Mouse (Mus musculus) intestine, embryonic 15.5 days (tissue): Measurements from ENCODE around the gene Scp2d1. TPM values are rescaled to one million over a fixed set of nuclear protein-coding genes. Genes with fewer than 3 reads are reported as not detected.
"Not testable (repeated sequence)": the region's sequence is repeated elsewhere in the genome, so short reads cannot be mapped to it uniquely, and the experiment has no call there.

ENCODE experiments used
- ATAC-seq: fragments of 200-750 bp; cut with Nextera tagmentation; 2 replicates; pipeline ENCODE4 v1.8.0; 2017; ENCODE audit warnings: moderate TSS enrichment, moderate library complexity
- H3K27ac ChIP-seq: fragments of 300-500 bp; sonication (generic); 2 replicates; pipeline ENCODE4 v1.5.1; 2015; ENCODE audit warnings: mild to moderate bottlenecking, inconsistent platforms
- H3K27me3 ChIP-seq: fragments of 300-500 bp; sonication (generic); replicated peaks from 2 replicates; pipeline ENCODE4 v1.6.1; 2015; ENCODE audit warnings: inconsistent platforms
- H3K36me3 ChIP-seq: fragments of 300-500 bp; sonication (generic); 2 replicates; pipeline ENCODE4 v1.6.1; 2015; ENCODE audit warnings: inconsistent platforms
- H3K4me1 ChIP-seq: fragments of 300-500 bp; sonication (generic); replicated peaks from 2 replicates; pipeline ENCODE4 v1.6.1; 2015; ENCODE audit warnings: inconsistent platforms
- H3K4me2 ChIP-seq: fragments of 300-500 bp; sonication (generic); replicated peaks from 2 replicates; pipeline ENCODE4 v1.6.1; 2015; ENCODE audit warnings: mild to moderate bottlenecking, inconsistent platforms
- H3K4me3 ChIP-seq: fragments of 300-500 bp; sonication (generic); replicated peaks from 2 replicates; pipeline ENCODE4 v1.5.1; 2015; ENCODE audit warnings: inconsistent platforms
- H3K9ac ChIP-seq: fragments of 300-500 bp; sonication (generic); 2 replicates; pipeline ENCODE4 v1.6.1; 2015; ENCODE audit warnings: inconsistent platforms
- H3K9me3 ChIP-seq: fragments of 300-500 bp; sonication (generic); 2 replicates; pipeline ENCODE4 v1.6.1; 2016; ENCODE audit warnings: inconsistent platforms
- WGBS: fragments of 180-500 bp; shearing (Covaris S2); methylation state at CpG from one replicate; pipeline ENCODE4 v1.1.7; 2015; 5-methylcytosine and 5-hydroxymethylcytosine counted together
- polyA plus RNA-seq: library from polyadenylated mRNA; unstranded; fragments of >200 nt; fragmentation: Nextera tagmentation; extraction: Ambion mirVana; gene quantifications from 2 replicates; pipeline ENCODE4 v1.2.1, GENCODE M21; 2015

The Scp2d1 gene
- not detected in 2 replicates for polyA plus RNA-seq

DNA sequence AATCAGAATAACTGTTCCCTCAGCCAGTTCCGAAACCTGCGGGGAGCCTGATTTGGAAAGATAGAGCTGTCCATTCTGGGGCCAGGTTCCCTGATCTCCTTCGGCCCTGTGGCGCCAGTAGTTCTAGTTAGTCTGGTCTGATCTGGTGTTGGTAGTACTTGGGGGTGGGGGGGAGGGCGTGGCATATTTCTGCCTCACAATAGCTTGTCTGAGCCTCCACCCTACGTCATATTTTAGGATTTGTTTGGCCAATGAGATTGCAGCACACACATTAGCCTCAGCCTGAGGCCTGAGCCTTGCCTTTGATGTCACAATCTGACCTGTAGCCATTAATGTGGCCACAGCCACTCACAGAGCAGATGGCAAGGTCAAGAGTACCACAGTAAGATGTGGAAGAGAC, at the start of gene Scp2d1:
Gene Scp2d1 (plus strand): TSS at position 301 of the 400 bp plus-strand sequence.
- 84% methylated on average over 6 of the region's 6 CpGs for WGBS

DNA sequence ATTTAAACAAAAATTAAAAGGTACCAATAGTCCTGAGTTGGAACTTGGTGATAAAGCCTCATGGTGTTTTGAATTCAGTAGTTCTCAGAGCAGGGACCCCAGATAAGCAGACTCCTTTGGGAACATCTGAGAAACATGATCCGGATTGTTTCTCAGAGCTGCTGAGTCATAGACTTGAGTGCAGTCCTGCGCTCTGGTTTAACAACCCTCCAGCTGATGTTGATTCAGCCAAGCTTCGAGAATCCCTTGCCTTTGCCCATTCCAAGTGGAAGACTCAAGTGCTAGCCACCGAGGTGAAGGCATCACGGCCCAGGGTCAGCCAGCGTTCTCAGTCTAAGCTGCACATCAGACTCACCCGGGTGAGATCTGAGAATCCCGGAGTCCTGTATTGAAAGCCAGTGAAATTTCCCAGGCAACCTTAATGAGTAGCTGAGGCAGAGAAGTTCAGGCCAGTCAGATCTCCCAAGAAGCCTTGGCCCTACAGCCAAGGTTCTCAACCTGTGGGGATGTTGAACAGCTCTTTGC, 48.8 kb upstream of the Scp2d1 start:
- no peaks in the 10 kb centered on the region for H3K36me3 ChIP-seq
- no peak overlapping the region for H3K9ac ChIP-seq
- 65% methylated on average over 8 of the region's 8 CpGs for WGBS
- no peaks in the 10 kb centered on the region for H3K27me3 ChIP-seq
- H3K4me2 ChIP-seq: no peak overlapping the region
- no peak for ATAC-seq
- H3K4me1 ChIP-seq: peaks cover 2% of the 10 kb centered on the region; the same call in 1 of the 2 replicates
- H3K27ac ChIP-seq: no peak overlapping the region
- H3K9me3 ChIP-seq: no peaks in the 10 kb centered on the region
- no peak overlapping the region for H3K4me3 ChIP-seq

More for the DNA sequence above, at the start of gene Scp2d1:
- not testable (repeated sequence) for H3K4me1 ChIP-seq, H3K4me2 ChIP-seq, H3K27me3 ChIP-seq, H3K27ac ChIP-seq, ATAC-seq, H3K36me3 ChIP-seq, H3K9me3 ChIP-seq, H3K9ac ChIP-seq, H3K4me3 ChIP-seq

- Histone ChIP-seq H3K36me3 (no peaks in the 10 kb centered on the region), H3K4me3 (no peak overlapping the region), H3K9ac (no peak overlapping the region), H3K9me3 (no peaks in the 10 kb centered on the region), H3K4me1 (no peaks in the 10 kb centered on the region), H3K27ac (no peak overlapping the region), H3K27me3 (no peaks in the 10 kb centered on the region), H3K4me2 (no peak overlapping the region)
- no peak for ATAC-seq
- WGBS: 85% methylated on average over 4 of the region's 4 CpGs
These were observed 47.8 kb upstream of the Scp2d1 start for GRCm38 (mm10) chr2:144775626-144776025.

GRCm38 (mm10) chr2:144779263-144779662, 44.2 kb upstream of the Scp2d1 start:
- H3K4me2 ChIP-seq: no peak overlapping the region
- no peaks in the 10 kb centered on the region for H3K36me3 ChIP-seq
- H3K9me3 ChIP-seq: no peaks in the 10 kb centered on the region
- WGBS: 84% methylated on average over 7 of the region's 7 CpGs
- no peak overlapping the region for H3K9ac ChIP-seq
- ATAC-seq: no peak
- H3K4me3 ChIP-seq: no peak overlapping the region
- no peaks in the 10 kb centered on the region for H3K4me1 ChIP-seq
- no peak overlapping the region for H3K27ac ChIP-seq
- no peaks in the 10 kb centered on the region for H3K27me3 ChIP-seq

- H3K9ac ChIP-seq: no peak overlapping the region
- H3K4me2 ChIP-seq: no peak overlapping the region
- no peaks in the 10 kb centered on the region for H3K36me3 ChIP-seq
- ATAC-seq: 0 out of 2 replicates have a peak, but pooled peaks have one; percentile 34
- H3K4me1 ChIP-seq: no peaks in the 10 kb centered on the region
- WGBS: 36% methylated on average over 5 of the region's 5 CpGs
- H3K27ac ChIP-seq: no peak overlapping the region
- no peaks in the 10 kb centered on the region for H3K9me3 ChIP-seq
- no peaks in the 10 kb centered on the region for H3K27me3 ChIP-seq
- no peak overlapping the region for H3K4me3 ChIP-seq
These were observed 42.7 kb upstream of the Scp2d1 start for GRCm38 (mm10) chr2:144780731-144781130.

GRCm38 (mm10) chr2:144781871-144782270, 41.6 kb upstream of the Scp2d1 start:
- WGBS: 55% methylated on average over 3 of the region's 3 CpGs
- Histone ChIP-seq H3K4me3 (no peak overlapping the region), H3K9me3 (no peaks in the 10 kb centered on the region), H3K4me1 (no peaks in the 10 kb centered on the region), H3K4me2 (no peak overlapping the region), H3K27ac (no peak overlapping the region), H3K9ac (no peak overlapping the region), H3K36me3 (no peaks in the 10 kb centered on the region), H3K27me3 (no peaks in the 10 kb centered on the region)
- no peak for ATAC-seq

- Histone ChIP-seq H3K9ac (no peak overlapping the region), H3K9me3 (no peaks in the 10 kb centered on the region), H3K4me3 (no peak overlapping the region), H3K27ac (no peak overlapping the region), H3K36me3 (no peaks in the 10 kb centered on the region), H3K4me1 (no peaks in the 10 kb centered on the region), H3K4me2 (no peak overlapping the region), H3K27me3 (no peaks in the 10 kb centered on the region)
- 56% methylated on average over 4 of the region's 4 CpGs for WGBS
- no peak for ATAC-seq
These were observed 41.0 kb upstream of the Scp2d1 start for GRCm38 (mm10) chr2:144782481-144782880.

- no peak overlapping the region for H3K9ac ChIP-seq
- no peak overlapping the region for H3K4me3 ChIP-seq
- no peaks in the 10 kb centered on the region for H3K36me3 ChIP-seq
- no peaks in the 10 kb centered on the region for H3K4me1 ChIP-seq
- H3K9me3 ChIP-seq: no peaks in the 10 kb centered on the region
- no peaks in the 10 kb centered on the region for H3K27me3 ChIP-seq
- no peak overlapping the region for H3K4me2 ChIP-seq
- no peak for ATAC-seq
- 72% methylated on average over 1 of the region's 1 CpGs for WGBS
- H3K27ac ChIP-seq: no peak overlapping the region
These were observed 40.3 kb upstream of the Scp2d1 start for GRCm38 (mm10) chr2:144783190-144783589.

DNA sequence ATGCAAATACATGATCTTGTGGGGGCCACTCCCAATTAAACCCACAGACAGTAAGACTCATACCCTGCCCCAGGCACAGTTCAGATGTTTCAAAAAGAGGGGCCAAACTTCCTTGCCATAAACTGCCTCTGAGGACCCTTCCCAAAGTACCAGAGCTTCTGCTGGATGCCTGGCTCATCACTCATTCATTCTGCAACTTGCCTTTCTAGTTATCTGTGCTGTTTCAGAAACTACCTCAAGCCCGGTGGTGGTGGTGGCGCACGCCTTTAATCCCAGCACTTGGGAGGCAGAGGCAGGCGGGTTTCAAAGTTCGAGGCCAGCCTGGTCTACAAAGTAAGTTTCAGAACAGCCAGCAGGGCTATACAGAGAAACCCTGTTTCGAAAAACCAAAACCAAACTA, 39.6 kb upstream of the Scp2d1 start:
- no peak for ATAC-seq
- Histone ChIP-seq H3K4me3 (no peak overlapping the region), H3K9ac (no peak overlapping the region), H3K36me3 (no peaks in the 10 kb centered on the region), H3K27me3 (no peaks in the 10 kb centered on the region), H3K9me3 (no peaks in the 10 kb centered on the region), H3K4me2 (no peak overlapping the region), H3K27ac (no peak overlapping the region), H3K4me1 (no peaks in the 10 kb centered on the region)
- WGBS: 94% methylated on average over 6 of the region's 6 CpGs

DNA sequence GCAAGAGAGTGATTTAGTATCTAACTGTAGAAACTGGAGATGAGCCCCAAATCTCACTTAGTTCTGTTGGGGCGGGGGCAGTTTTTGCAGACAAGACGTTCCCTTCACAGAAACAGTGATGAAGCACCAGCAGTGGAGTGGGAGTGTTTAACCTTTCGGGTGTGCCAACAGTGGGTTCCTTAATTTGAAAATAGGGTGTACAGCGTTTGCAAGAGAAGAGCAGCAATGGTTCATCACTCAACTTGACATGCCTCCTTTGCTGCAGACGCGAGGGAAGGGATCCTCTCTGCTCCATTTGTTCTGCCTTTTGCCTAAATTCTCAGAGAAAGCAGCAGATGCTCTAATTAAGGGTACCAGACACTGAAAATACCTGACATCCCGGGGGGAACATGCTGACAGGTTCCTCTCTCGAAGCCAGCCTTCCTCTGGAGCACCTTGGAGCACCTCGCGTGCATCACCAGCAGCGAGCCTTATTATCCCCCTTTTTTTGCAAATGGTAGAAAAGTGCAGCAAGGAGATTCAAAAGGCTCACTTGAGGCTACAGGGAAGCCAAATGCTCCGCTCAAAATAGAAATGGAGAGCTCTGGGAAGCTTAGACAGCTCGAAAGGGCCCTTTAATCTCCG, 31.7 kb upstream of the Scp2d1 start:
- H3K27me3 ChIP-seq: no peaks in the 10 kb centered on the region
- 65% methylated on average over 14 of the region's 14 CpGs for WGBS
- no peak overlapping the region for H3K9ac ChIP-seq
- no peak overlapping the region for H3K27ac ChIP-seq
- H3K36me3 ChIP-seq: no peaks in the 10 kb centered on the region
- H3K4me3 ChIP-seq: no peak overlapping the region
- ATAC-seq: no peak
- no peak overlapping the region for H3K4me2 ChIP-seq
- no peaks in the 10 kb centered on the region for H3K9me3 ChIP-seq
- no peaks in the 10 kb centered on the region for H3K4me1 ChIP-seq

- Histone ChIP-seq H3K4me3 (no peak overlapping the region), H3K27ac (no peak overlapping the region), H3K4me1 (no peaks in the 10 kb centered on the region), H3K27me3 (no peaks in the 10 kb centered on the region), H3K9me3 (no peaks in the 10 kb centered on the region), H3K9ac (no peak overlapping the region), H3K36me3 (no peaks in the 10 kb centered on the region), H3K4me2 (no peak overlapping the region)
- 50% methylated on average over 8 of the region's 8 CpGs for WGBS
- ATAC-seq: no peak
These were observed 25.9 kb upstream of the Scp2d1 start for GRCm38 (mm10) chr2:144797515-144797914.

DNA sequence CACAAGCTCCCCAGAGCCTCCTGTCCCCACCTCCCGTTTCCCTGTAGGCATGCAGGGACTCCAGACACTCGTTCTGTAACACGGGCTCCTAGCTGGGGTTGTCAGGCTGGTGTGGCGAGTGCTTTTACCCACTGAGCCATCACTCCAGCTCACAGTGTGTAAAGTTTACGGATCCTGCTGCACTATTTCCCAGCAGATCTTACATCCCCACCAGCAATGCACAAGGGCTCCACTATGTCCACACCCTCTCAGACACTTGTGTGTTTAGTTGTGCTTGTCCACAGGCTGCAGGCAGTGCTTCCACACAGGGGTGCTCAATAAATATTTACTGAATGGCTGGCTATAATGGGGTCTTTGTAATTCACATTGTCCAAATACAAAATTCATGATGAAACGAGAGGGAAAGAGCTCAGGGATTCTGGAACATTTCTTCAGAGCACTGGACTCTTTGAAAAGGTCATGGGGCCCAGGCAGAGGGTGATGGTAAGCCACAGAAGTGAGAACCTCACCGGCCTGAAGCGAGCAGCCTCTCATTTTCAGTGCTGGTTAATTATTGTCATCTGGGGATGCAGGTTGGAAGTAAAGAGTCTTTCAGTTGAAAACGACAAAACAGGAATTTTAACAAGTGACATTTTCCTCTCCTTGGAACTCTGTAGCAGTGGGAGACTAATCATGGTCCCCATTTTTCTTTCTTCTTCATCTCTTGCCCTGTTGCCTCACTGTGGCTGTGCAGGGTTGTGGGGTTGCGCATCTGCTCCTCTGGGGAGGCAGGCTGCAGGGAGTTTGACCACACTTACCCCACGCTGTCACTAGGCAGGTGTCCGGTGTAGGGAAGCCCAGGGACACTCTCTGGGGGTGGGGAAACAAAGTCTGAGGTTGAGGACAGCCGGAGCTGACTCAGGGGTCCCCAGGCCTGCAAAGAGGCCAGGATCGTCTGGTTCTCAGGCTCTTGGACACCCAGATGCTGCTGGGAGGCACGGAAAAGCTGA, 15.4 kb upstream of the Scp2d1 start:
- H3K27ac ChIP-seq: 0 out of 2 replicates have a peak overlapping the region, but pooled peaks have one; percentile 54
- 40% methylated on average over 15 of the region's 15 CpGs for WGBS
- H3K9me3 ChIP-seq: no peaks in the 10 kb centered on the region
- H3K27me3 ChIP-seq: no peaks in the 10 kb centered on the region
- peak; percentile 66; the same call in 1 of the 2 replicates for ATAC-seq
- H3K36me3 ChIP-seq: no peaks in the 10 kb centered on the region
- no peak overlapping the region for H3K4me3 ChIP-seq
- H3K9ac ChIP-seq: no peak overlapping the region
- H3K4me1 ChIP-seq: peaks cover 11% of the 10 kb centered on the region; the same call in 1 of the 2 replicates
- H3K4me2 ChIP-seq: no peak overlapping the region
